ENCODE assay signal across 8 mouse cellular contexts in the genomic region with DNA sequence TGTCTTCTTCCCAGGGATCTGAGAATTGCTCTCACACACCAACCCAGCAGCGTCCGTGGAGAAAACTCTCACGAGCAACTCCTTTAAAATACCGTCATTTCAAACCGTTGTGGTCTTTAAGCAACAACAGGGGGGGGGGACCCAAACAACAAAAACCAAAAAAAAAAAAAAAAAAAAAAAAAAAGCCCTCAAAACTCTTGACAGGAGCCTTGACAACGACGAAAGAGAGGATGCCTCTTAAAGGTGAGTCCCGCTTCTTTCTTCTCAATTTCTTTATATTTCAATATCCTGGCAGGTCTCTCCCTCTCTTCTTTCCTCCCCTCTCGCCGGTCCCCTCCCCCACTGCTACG. TPM values are rescaled to one million over a fixed set of nuclear protein-coding genes. Genes with fewer than 3 reads are reported as not detected.
DNase-seq lines count a peak whose midpoint lies in the region; ATAC-seq and TF ChIP-seq lines count a peak whose summit lies in the region.

No protein-coding gene starts in this region.

- H3K27me3 ChIP-seq in kidney, postnatal 0 days (ENCODE audit: insufficient read depth, low read length) = peaks cover 89% of the 10 kb centered on the region
- peaks cover 100% of the 10 kb centered on the region for H3K27me3 ChIP-seq in embryonic facial prominence, embryonic 13.5 days
- H3K27me3 ChIP-seq in intestine, embryonic 16.5 days (replicated peaks; ENCODE audit: control insufficient read depth, insufficient read depth, low read length) = peaks cover 80% of the 10 kb centered on the region
- H3K27me3 ChIP-seq in neural tube, embryonic 13.5 days = peaks cover 97% of the 10 kb centered on the region

- H3K9ac ChIP-seq in kidney, postnatal 0 days (ENCODE audit: low read depth, low read length) = no peak overlapping the region
- no peak overlapping the region for H3K9ac ChIP-seq in embryonic facial prominence, embryonic 13.5 days
- H3K9ac ChIP-seq in intestine, embryonic 16.5 days (ENCODE audit: low read depth, low read length) = no peak overlapping the region
- peak overlapping the region; percentile 76 for H3K9ac ChIP-seq in neural tube, embryonic 13.5 days

- no peak for TF ChIP-seq CTCF in kidney, postnatal 0 days (IDR thresholded peaks at IDR 0.05; ENCODE audit: low read depth)

- peak overlapping the region; percentile 27 for H3K4me3 ChIP-seq in kidney, postnatal 0 days (replicated peaks; ENCODE audit: low read depth, low read length)
- H3K4me3 ChIP-seq in embryonic facial prominence, embryonic 13.5 days = peak overlapping the region; percentile 37
- peak overlapping the region; percentile 35 for H3K4me3 ChIP-seq in intestine, embryonic 16.5 days (ENCODE audit: low read length)
- H3K4me3 ChIP-seq in neural tube, embryonic 13.5 days = peak overlapping the region; percentile 51

- ATAC-seq in kidney, postnatal 0 days (replicated peaks; ENCODE audit: low FRiP score, low read depth) = no peak
- ATAC-seq in embryonic facial prominence, embryonic 13.5 days (ENCODE audit: insufficient number of reproducible peaks, insufficient read depth, low FRiP score, low TSS enrichment, low read depth) = no peak
- no peak for ATAC-seq in intestine, embryonic 16.5 days
- no peak for ATAC-seq in neural tube, embryonic 13.5 days (ENCODE audit: low read depth)
- no peak for ATAC-seq in megakaryocyte-erythroid progenitor cell, adult 5-6 weeks (replicated peaks; ENCODE audit: low FRiP score, low TSS enrichment, poor library complexity, severe bottlenecking)

- under 1% methylated on average over 11 of the region's 11 CpGs for WGBS in kidney, postnatal 0 days
- WGBS in embryonic facial prominence, embryonic 13.5 days = under 1% methylated on average over 11 of the region's 11 CpGs
- WGBS in intestine, embryonic 16.5 days = 1% methylated on average over 11 of the region's 11 CpGs
- under 1% methylated on average over 11 of the region's 11 CpGs for WGBS in neural tube, embryonic 13.5 days

- H3K9me3 ChIP-seq in kidney, postnatal 0 days (replicated peaks; ENCODE audit: low read length) = no peaks in the 10 kb centered on the region
- no peaks in the 10 kb centered on the region for H3K9me3 ChIP-seq in embryonic facial prominence, embryonic 13.5 days
- H3K9me3 ChIP-seq in intestine, embryonic 16.5 days (ENCODE audit: control insufficient read depth, low read length) = no peaks in the 10 kb centered on the region
- no peaks in the 10 kb centered on the region for H3K9me3 ChIP-seq in neural tube, embryonic 13.5 days

- peak overlapping the region; percentile 50 for H3K4me2 ChIP-seq in kidney, postnatal 0 days (ENCODE audit: low read length)
- H3K4me2 ChIP-seq in embryonic facial prominence, embryonic 13.5 days = peak overlapping the region; percentile 61
- H3K4me2 ChIP-seq in intestine, embryonic 16.5 days (ENCODE audit: low read depth, low read length) = peak overlapping the region; percentile 55
- peak overlapping the region; percentile 68 for H3K4me2 ChIP-seq in neural tube, embryonic 13.5 days

- H3K4me1 ChIP-seq in kidney, postnatal 0 days (replicated peaks; ENCODE audit: insufficient read depth, low read length) = peaks cover 10% of the 10 kb centered on the region; the same call in 1 of the 2 replicates
- peaks cover 34% of the 10 kb centered on the region for H3K4me1 ChIP-seq in embryonic facial prominence, embryonic 13.5 days
- peaks cover 19% of the 10 kb centered on the region for H3K4me1 ChIP-seq in intestine, embryonic 16.5 days (ENCODE audit: control insufficient read depth, insufficient read depth, low read length)
- H3K4me1 ChIP-seq in neural tube, embryonic 13.5 days (replicated peaks) = peaks cover 40% of the 10 kb centered on the region

- H3K27ac ChIP-seq in kidney, postnatal 0 days = no peak overlapping the region
- H3K27ac ChIP-seq in embryonic facial prominence, embryonic 13.5 days = no peak overlapping the region
- no peak overlapping the region for H3K27ac ChIP-seq in intestine, embryonic 16.5 days (ENCODE audit: low read length)
- peak overlapping the region; percentile 76 for H3K27ac ChIP-seq in neural tube, embryonic 13.5 days (replicated peaks)

- no peak for DNase-seq in kidney, postnatal 0 days (ENCODE audit: low spot score)
- DNase-seq in kidney, postnatal 14 days = no peak
- no peak for DNase-seq in cerebellum, postnatal 4 days (ENCODE audit: low spot score in 2 of 2)
- DNase-seq in adrenal gland, postnatal 4 days (ENCODE audit: low spot score in 2 of 2) = no peak

- H3K36me3 ChIP-seq in kidney, postnatal 0 days (ENCODE audit: insufficient read depth, low read length) = no peaks in the 10 kb centered on the region
- H3K36me3 ChIP-seq in embryonic facial prominence, embryonic 13.5 days = no peaks in the 10 kb centered on the region
- no peaks in the 10 kb centered on the region for H3K36me3 ChIP-seq in intestine, embryonic 16.5 days (ENCODE audit: control insufficient read depth, insufficient read depth, low read length)
- H3K36me3 ChIP-seq in neural tube, embryonic 13.5 days = no peaks in the 10 kb centered on the region

RNA-seq across cellular contexts. Expression of a gene that starts 7.0 kb away (rescaled TPM):
- polyA plus RNA-seq in kidney, postnatal 0 days (2015; fragmentation: Nextera tagmentation; extraction: Ambion mirVana) = 0.38 TPM in 1 of 2 replicates, not detected in the other
- 1.6 and 3.2 TPM in 2 replicates for polyA plus RNA-seq in embryonic facial prominence, embryonic 13.5 days (2015; fragmentation: Nextera tagmentation; extraction: Ambion mirVana)
- polyA plus RNA-seq in intestine, embryonic 16.5 days (2015; fragmentation: Nextera tagmentation; extraction: Ambion mirVana) = 1.2 and 1.8 TPM in 2 replicates
- polyA plus RNA-seq in neural tube, embryonic 13.5 days (2015; fragmentation: Nextera tagmentation; extraction: Ambion mirVana) = 16.0 and 16.7 TPM in 2 replicates
- not detected in 2 replicates for total RNA-seq in megakaryocyte-erythroid progenitor cell, adult 5-6 weeks (2014; fragmentation: Nextera tagmentation)
- not detected in 2 replicates for total RNA-seq in megakaryocyte-erythroid progenitor cell, adult 5-6 weeks (2017)
- 1 to 10 TPM; 1.1 to 4.5 TPM for total RNA-seq in adrenal gland, postnatal 4 days (2021)
